Mouse (Mus musculus): ENCODE data around the gene Gm4981.
"Not testable (repeated sequence)": the region's sequence is repeated elsewhere in the genome, so short reads cannot be mapped to it uniquely, and the experiment has no call there.

Gm4981 gene

DNA sequence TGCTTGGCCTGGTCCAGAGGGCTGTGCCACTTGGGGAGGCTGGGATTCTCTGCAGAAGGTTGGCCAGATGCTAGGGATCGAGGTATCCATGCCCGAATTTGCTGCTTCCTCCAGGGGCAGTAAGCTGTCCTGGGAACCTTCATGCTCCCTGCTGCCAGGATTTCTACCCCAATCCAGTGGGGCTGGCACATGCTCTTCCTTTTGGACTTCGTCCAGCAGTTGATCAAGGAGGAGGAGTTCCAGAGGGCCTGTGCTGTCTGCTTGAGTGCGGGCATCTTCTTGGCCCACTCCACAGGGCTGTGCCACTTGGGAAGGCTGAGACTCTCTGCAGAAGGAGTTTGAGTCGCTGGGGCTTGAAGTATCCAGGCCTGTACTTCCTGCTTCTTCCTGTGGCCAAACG is 13.3 kb downstream of the Gm4981 start:
- not testable (repeated sequence) for DNase-seq (ENCODE audit: inconsistent ontology term)

DNA sequence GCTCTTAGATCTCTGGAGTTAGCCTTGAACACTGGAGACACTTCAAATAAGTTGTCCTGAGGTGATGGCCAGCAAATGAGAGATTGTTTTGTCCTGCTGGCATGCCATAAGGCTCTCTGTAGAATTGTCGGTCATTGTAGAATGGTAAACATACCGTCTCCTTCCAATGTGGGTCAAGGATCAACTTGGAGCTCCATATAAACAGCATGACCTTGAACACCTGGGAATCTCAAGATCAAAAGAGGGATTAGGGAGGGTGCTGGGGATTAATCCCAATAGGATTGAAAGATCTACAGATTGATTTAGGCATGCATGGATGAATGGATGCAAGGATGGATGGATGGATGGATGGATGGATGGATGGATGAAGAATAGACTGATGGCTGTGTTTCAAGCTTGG is 14.9 kb downstream of the Gm4981 start:
- not testable (repeated sequence) for DNase-seq (ENCODE audit: inconsistent ontology term)

DNA sequence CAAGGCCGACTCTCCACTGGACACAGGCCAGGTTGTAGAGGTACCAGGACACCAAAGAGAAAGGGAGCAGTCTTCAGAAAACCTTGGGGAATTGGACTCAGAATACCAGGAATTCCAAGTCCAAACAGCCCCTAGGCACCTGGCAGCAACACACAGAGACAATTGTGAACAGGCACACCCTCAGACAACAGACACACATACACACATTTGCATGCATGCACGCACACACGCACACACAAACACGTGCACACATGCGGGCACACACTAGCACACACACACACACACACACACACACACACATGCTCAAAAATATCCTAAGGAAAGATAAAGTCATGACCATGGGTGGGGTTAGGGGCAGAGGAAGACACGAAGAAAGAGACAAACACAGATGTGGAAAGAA is 15.8 kb downstream of the Gm4981 start:
- DNase-seq (ENCODE audit: inconsistent ontology term): no peak

DNA sequence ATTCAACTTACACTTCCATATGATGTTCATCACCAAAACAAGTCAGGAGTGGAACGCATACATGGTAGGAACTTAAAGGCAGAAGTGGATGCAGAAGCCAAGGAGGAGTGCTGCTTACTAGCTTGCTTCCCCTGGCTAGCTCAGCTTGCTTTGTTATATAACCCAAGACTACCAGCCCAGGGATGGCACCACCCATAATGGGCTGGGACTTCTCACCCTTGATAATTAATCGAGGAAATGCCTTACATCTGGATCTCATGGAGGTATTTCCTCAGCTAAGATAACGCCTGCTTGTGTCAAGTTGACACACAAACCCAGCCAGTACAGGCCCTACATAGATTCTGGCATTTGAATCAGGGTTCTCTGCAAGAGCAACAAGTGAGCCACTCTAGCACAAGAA is 19.1 kb downstream of the Gm4981 start:
- DNase-seq (ENCODE audit: inconsistent ontology term): no peak

DNA sequence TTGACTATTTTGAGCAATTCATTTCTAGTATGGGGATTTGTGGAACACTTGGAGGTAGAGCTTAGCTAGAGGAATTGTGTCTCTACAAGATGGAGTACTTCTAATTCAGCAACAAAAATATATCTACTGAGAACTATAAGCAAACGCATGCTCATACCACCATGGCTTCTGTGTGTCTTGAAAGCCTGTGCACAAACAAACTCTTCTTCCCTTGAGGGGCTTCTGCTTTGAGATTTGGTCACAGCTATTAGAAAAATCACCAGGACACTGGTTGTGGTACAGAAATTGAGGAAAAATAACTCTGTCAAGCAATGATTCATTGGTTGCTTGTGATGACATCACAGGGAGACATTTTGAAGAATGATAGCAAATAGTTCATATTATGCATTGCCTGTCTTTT is 21.1 kb downstream of the Gm4981 start:
- no peak for DNase-seq (ENCODE audit: inconsistent ontology term)

DNA sequence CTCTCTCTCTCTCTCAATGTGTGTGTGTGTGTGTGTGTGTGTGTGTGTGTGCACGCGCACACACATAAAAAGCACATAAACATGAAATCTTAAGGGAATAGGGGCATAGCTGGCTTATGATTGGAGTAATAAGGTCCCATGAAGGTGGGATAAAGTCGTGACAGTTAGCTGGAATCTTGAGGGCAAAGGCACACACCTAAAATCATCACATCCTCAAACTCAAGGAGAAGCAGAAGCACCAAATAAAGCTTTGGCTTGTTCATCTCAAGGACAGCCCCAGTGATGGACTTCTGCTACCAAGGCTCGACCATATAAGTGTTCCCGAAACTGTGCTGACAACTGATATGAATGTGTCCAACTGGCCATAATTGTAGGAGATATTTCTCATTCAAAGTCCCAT is 21.6 kb downstream of the Gm4981 start:
- DNase-seq (ENCODE audit: inconsistent ontology term): no peak

DNA sequence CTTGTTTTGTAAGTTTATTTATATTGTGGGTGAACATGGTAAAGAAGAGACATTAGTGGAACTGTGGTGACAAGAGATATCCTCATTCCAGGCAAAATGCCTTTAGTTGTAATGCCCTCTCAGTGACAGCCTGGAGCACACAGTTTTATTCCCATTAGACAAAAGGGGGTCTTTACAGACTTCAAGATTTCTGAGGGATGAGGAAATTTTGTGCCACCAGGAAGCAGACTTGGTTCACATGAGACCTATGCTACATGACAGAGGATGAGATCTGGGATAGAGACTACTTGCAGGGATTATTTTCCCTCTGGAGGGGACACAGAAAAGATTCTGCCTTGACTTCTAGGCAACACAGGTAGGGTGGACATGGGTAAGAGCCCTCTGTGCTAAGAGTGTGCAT is 22.0 kb downstream of the Gm4981 start:
- DNase-seq (ENCODE audit: inconsistent ontology term): no peak

DNA sequence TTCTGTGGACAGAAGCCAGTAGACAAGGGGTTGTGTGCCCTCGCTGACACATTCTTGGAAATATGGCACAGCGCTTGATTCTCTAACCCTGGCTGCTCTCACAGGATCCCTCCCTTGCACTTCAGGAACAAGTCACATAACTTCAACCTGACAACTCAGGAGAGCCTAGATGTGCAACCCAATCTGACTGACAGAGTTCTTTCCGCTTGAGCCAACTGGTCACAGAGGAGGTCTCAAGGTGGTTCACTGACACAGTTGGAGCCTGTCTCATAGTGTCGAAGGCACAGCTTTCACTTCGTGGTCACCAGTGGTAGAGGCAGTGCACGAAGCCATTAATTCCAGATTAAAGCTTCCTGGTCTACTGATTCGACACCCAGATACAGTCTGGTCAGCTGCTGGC is 24.3 kb downstream of the Gm4981 start:
- DNase-seq (ENCODE audit: inconsistent ontology term): no peak

DNA sequence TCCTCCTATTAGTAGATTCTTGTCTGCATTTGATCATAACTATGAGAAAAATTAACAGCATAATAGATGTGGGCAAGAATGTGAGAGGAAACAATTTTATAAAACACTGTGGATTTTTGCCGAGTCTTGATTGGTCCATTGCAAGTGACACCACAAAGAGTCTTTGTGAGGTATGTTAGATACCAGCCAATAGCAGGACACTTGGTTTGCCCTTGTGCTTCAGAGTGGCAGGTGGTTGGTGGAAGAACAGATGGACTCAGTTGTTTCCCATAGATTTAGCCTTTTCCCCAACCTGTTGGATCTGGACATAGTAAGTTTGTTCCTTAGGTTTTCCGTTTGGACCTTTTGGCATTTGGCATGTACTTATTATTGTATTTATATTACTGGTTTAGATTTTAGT is 25.3 kb downstream of the Gm4981 start:
- DNase-seq (ENCODE audit: inconsistent ontology term): no peak

DNA sequence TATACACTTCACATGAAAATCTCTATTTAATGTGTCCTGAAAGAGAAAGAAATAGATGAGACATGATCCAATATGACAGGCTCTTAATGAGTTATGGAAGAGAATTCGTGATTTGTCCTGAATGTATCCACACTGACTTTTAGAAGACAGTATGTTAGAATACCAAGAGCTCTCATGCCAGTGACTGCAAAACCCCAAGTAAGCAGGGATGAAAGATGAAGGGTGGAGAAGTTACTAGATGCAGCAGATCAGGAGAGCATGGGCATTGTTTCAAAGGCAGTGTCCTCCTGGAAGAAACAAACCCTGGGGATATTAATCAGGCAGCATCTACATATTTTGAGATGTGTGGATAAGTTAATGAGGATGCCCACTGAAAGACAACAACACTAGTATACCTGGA is 26.0 kb downstream of the Gm4981 start:
- DNase-seq (ENCODE audit: inconsistent ontology term): no peak

DNA sequence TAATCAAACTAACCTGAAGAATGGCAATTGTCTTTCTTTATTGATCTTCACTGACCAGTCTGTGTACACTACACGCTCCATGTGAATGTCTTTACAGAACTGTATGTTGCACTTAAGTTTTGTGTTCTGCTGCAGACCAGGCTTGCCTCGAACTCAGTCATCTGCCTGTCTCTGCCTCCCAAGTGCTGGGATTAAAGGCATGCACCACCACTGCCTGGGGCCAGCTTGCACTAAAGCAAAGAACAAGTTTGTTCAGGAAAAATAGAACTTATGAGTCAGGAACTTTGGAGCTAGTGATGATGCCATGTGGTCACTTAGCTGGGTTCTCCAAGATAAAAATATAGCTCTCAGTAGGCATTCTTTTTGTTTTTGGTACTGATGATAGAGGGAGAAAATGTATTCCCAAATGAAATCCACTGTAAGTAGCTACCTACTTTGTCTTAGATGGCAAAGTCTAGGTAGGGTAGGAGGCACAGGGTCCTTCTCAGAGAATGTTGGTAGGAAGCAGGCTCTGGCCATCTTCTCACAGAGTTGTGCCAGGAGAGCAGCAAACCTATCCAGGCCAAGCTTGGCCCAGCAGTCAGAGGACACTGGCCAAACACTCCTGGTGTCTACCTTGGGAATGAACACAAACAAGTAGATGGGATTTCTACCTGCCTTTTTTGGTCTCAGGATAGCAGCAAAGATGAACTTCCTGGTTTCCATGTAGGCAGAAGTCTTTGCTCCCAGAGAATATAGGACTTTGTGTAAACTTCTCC is 26.6 kb downstream of the Gm4981 start:
- no peak for DNase-seq (ENCODE audit: inconsistent ontology term)

DNA sequence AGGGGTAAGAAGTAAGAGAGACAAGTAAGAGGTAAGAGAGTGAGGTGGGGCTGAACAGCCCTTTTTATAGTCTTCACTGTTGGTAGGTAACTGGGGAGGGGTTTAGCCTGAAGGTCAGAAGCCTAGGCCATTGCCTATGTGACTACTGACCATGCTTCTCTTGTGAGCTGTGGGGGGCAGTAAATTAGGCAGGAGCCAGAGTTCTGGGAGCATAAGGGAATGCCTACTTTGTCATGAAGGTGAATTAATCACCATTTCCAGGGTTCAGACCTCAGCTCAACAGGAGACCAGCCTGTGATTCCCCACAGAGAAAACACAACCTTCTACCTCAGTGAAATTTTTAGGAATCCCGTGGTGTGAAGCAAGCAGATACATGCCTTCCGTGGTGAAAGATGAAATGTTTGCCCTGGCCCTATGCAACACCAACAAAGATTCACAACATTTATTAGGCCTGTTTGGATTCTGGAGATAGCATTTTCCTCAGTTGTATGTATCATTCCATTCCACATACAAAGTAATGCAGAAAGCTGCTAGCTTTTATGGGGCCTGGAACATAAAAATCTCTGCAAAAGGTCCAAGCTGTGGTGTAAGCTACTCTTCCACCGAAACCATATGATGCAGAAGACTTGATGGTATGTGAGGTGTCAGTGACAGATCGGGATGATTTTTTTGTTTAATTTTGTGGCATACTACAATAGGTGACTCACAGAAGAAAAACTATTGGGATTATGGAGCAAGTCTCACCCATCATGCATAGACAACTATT is 29.7 kb downstream of the Gm4981 start:
- DNase-seq (ENCODE audit: inconsistent ontology term): no peak

DNA sequence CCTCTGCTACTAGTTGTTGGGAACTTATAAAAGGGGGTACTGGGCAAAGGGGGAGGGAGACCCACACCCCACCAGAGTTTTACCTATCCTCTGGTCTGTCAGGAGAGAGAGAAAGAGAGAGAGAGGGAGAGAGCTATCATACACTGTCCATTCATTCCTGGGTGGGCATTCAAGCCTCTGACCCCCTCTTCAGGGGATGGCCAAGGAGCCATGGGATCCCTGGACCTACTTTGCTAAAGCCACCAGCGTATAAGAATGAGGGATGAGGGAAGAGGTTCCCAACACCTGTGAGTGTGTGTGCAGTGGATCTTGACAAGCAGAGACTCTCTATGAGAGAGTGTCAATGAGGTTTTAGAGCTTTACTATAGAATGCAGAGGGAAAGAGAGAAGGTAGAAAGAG is 30.5 kb downstream of the Gm4981 start:
- no peak for DNase-seq (ENCODE audit: inconsistent ontology term)
